Mouse (Mus musculus) gastrocnemius, adult 18-20 months (tissue): ENCODE measurements around the gene Gfy. TPM values are rescaled to one million over a fixed set of nuclear protein-coding genes. Genes with fewer than 3 reads are reported as not detected.
"Not testable (repeated sequence)": the region's sequence is repeated elsewhere in the genome, so short reads cannot be mapped to it uniquely, and the experiment has no call there.

Source experiments
- DNase-seq: peaks from one replicate; pipeline ENCODE4 v3.0.0; 2021; ENCODE audit warnings: low spot score
- total RNA-seq, 2 experiments: library from RNA; stranded (reverse); gene quantifications; 2 replicates each; pipeline ENCODE4 v1.2.3; 2021

Gene Gfy
- total RNA-seq, 2 experiments from 2014 or later, result not detected

DNA sequence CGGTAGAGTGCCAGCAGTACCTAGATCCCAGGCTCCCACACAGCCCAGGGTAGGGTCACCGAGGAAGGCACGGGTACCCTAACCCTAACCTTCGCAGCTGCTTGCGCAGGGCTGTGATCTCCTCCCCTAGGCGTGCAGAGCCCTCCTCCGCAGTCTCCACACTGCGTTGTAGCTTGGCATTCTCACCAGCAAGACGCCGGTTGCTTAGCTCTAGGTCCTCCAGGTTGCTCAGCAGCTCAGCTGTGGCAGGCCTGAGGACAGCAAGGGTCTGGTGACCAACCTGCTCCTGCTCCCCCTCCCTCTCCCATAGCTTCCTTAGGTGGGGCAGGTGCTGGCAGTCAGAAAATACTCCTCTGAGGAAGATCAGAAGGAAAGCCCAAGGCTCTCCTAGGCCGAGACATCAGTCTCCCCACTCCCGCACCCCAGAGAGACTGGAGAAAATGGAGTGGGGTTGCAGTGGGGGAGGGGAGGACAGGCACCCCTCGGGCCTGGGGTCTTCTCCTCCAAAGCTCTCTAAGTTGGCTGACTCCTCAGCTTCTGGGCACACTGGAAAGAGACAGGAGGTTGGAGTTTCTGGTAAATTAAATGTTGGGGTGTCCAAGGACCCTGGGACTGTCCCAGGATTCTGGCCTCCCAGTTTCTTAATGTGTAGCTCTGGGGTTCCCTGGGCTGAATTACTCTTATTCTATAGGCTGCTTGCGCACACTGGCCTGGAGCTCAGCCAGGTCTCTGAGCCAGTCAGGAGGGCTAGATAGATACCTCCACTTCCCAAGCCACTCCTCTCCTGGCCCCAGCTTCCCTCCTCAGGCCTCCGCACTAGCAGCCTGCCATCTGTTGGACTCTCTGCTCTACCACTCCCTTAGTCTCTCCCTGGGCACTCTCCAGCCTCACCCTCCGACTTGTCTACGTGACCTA lies 14.8 kb upstream of the Gfy start:
- no peak for DNase-seq

GRCm38 (mm10) chr7:45193406-45193805 lies 14.0 kb upstream of the Gfy start:
- DNase-seq, result no peak

DNA sequence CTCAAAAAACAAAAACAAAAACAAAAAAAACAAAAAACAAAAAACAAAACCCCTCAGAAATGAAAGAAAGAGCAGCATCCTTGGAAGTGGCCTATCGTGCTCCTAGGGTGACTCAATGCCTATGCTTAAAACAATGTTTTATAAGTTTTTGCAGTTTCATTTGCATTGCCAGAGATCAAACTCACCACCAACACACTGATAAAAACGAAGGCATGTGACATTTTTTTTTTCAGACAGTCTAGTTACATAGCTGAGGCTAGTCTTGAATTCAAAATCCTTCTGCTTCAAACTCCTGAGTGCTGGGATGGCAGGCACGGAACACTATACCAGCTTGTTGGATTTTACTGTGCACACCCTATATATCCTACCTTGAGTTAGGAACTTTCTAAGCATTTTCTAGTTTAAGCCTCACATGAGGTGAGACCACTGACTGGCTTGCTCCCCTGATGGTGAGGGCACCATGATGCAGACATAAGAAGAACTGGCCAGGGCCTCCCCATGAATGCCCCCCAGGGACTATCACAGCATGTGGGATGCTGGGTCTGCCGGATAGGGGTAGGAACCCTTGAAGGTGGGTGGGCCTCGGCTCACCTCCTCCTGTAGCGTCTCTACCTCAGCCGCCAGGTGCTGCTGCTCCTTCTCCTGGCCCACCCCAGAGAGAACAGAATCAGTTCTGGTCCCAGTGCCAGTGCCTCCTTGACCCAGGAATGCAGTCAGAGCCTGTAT lies 13.4 kb upstream of the Gfy start:
- no peak for DNase-seq

GRCm38 (mm10) chr7:45191803-45192363 lies 12.5 kb upstream of the Gfy start:
- peak; percentile 81 for DNase-seq

GRCm38 (mm10) chr7:45191161-45191560 lies 11.8 kb upstream of the Gfy start:
- DNase-seq, result no peak

DNA sequence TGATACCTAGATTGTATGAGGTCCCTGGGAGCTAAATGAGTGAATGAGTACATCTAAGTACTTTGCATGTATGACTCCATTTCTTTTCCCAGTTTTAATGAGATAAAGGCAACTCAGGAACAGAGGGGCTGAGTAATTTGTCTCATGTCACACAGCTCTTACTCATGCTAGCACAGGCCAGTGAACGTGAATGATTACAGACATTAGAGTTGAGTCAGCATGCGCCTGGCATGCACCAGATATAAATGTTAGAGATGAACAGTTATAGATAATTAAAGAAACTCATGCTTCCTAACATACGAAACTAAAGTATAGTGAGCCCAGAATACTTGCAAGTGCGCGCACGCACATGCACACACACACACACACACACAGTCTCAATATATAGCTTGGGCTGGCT lies 10.8 kb upstream of the Gfy start:
- DNase-seq, result no peak

- no peak for DNase-seq
Measured at GRCm38 (mm10) chr7:45189600-45189999, 10.2 kb upstream of the Gfy start.

DNA sequence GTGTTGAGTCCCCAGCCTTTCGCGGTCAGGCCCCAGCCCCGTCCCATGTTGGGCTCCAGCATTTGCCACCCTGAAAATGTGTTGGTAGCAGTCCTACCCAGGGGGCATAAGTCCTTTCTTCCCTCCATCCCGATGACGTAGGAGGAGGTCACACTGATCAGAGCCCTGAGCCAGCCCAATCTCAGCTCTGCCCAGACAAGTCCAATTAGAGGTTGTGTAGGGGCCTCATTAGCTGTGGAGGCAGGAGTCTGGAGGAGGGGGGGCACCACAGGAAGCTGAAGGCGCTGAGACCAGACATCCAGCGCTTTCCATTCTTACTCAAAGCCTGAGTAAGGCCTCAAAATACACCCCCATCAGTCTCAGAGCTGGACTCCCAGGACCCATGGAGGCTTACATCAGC lies 6.6 kb upstream of the Gfy start:
- DNase-seq, result no peak

- DNase-seq, result no peak
Measured at GRCm38 (mm10) chr7:45183672-45184071, 4.3 kb upstream of the Gfy start.

GRCm38 (mm10) chr7:45182606-45183005 lies 3.2 kb upstream of the Gfy start:
- DNase-seq, result no peak

DNA sequence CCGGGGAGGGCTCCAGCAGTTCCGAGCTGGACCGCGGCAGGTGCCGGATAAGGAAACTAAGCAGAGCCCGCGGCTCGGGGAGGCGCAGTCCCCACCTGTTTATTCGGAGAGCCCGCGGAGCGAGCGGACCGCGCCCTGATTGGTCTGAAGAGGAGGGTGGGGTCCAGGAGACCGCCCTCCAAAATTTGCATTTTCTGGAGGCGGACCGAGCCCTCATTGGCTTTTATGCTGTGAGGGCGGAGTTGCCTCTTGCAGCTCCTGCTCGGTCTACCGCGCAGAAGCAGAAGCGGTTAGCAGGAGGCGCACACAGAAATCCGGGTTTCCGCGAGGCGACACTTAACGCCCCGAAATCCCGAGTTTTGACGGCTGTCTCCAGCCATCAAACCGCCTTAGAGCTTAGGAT lies 2.8 kb upstream of the Gfy start:
- peak; percentile 91 for DNase-seq

GRCm38 (mm10) chr7:45181540-45181939 lies 2.2 kb upstream of the Gfy start:
- no peak for DNase-seq

GRCm38 (mm10) chr7:45180896-45181477 lies 1.6 kb upstream of the Gfy start, which contains the start of gene Pth2:
TSS of gene Pth2 (plus strand) at chr7:45180995.
- DNase-seq, result no peak

DNA sequence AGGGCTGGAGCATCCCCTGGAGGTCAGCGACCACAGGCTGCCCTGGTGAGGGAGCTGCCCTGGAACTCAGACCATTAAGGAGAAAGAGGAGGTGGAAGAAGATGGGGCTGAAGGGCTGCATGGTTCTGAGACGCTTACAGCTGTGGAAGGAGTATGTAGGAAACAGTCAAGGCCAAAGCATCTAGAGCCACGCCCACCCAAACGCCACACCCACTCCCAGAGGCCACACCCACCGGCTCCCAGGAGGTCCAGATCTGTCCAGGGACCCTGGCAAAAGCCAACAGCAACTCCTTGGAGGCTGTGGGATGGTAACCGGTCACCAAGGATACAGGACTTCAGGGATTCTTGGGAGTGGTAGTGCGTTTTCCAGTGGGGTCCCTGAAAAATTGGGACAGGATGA lies 819 bp downstream of the Gfy start:
- no peak for DNase-seq

- DNase-seq, result no peak
Measured at GRCm38 (mm10) chr7:45176356-45176755, 3.0 kb downstream of the Gfy start.

- DNase-seq, result no peak
Measured at GRCm38 (mm10) chr7:45175929-45176328, 3.4 kb downstream of the Gfy start.

GRCm38 (mm10) chr7:45175398-45175797 lies 4.0 kb downstream of the Gfy start:
- DNase-seq, result no peak

DNA sequence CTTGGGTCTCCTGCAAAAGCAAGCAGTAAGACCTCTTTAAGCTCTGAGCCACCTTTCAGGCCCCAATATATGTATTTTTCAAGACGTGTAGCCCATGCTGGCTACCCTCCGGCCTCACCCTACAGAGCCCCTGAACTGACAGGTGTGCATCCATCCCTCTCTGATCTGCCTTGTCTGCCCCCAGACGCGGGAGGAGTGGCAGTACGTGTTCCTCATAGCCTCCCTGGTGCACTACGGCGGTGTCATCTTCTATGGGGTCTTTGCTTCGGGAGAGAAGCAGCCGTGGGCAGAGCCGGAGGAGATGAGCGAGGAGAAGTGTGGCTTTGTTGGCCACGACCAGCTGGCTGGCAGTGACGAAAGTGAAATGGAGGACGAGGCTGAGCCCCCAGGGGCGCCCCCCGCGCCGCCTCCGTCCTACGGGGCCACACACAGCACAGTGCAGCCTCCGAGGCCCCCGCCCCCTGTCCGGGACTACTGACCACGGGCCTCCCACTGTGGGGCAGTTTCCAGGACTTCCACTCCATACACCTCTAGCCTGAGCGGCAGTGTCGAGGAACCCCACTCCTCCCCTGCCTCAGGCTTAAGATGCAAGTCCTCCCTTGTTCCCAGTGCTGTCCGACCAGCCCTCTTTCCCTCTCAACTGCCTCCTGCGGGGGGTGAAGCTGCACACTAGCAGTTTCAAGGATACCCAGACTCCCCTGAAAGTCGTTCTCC lies 4.6 kb downstream of the Gfy start:
- no peak for DNase-seq

DNA sequence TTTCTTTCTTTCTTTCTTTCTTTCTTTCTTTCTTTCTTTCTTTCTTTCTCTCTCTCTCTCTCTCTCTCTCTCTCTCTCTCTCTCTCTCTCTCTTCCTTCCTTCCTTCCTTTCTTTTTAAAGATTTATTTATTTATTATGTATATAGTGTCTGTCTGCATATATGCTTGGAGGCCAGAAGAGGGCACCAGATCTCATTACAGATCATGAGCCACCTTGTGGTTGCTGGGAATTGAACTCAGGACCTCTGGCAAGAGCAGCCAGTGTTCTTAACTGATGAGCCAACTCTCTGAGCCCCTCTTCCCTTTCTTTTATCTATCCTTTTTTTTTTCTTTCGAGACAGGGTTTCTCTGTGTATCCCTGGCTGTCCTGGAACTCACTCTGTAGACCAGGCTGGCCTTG lies 5.6 kb downstream of the Gfy start:
- DNase-seq, result not testable (repeated sequence)

GRCm38 (mm10) chr7:45172974-45173373 lies 6.4 kb downstream of the Gfy start:
- DNase-seq, result no peak

DNA sequence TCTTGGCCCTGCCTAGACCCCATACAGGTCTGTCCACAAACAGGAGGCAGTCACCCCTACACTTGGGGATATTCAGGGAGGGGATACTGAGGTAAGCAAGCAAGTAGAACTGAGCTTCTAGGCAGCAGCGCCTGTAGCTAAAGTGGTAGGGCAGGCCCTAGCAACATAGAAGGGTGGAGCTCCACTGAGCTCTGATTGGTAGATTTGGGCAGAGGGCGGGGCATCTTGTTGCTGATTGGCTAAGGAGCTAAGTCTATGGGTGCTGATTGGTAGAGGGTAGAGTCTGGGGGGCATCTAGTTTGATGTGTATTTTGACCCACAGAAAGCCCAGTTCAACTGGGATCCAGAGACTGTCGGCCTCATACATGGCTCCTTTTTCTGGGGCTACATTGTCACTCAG lies 9.9 kb downstream of the Gfy start:
- no peak for DNase-seq
